In the genomic region with DNA sequence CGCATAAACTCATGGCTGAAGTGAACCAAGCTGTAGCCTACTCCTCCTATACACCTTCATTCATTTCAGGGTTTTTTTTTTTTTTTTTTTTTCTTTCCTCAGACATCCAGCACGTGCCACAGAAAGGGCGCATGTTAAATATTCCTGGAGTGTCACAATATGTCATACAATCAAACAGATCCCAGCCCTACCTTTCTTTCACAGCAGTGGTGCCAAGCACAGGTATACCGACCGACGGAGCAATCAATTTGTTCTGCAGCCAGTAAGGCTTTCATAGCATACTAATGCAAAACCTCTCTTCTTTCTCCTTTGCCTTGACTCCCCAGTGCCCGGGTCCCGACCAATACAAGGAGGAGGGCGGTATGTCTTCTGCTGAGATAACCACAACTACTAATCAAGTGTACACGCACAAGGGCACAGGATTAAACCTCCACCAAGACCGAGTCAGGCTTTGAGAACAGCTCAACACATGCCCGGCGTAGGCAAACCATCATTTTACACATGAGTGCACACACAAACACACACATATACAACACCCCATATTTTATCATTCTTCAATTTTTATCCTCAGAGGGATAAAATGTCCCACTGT, we compare ENCODE assay signal across 17 mouse cellular contexts. TPM values are rescaled to one million over a fixed set of nuclear protein-coding genes. Genes with fewer than 3 reads are reported as not detected.
DNase-seq lines count a peak whose midpoint lies in the region; ATAC-seq and TF ChIP-seq lines count a peak whose summit lies in the region.
"Had no signal": no experiment of that assay in that cellular context is flagged by ENCODE, and none has a peak within 500 bp of the region (broad histone marks: within the 10 kb centered on the region; RNA-seq: fewer than 3 reads in every experiment).

No protein-coding gene starts in this region.

- H3K27ac ChIP-seq in forebrain, embryonic 13.5 days, result 0 out of 2 replicates have a peak overlapping the region, but pooled peaks have one; percentile 10
- no peak overlapping the region for H3K27ac ChIP-seq in forebrain, embryonic 11.5 days (ENCODE audit: low read depth, low read length)
- H3K27ac ChIP-seq in ES-E14 (ENCODE audit: insufficient read depth, low read depth, low read length, poor library complexity, severe bottlenecking), result 0 out of 2 replicates have a peak overlapping the region, but pooled peaks have one; percentile 40
- H3K27ac ChIP-seq in forebrain, postnatal 0 days (ENCODE audit: low read depth, low read length), result no peak overlapping the region
- H3K27ac ChIP-seq in liver, embryonic 16.5 days (ENCODE audit: low read length), result peak overlapping the region; percentile 77
- H3K27ac ChIP-seq: embryonic facial prominence, embryonic 15.5 days; neural tube, embryonic 12.5 days had no signal

- H3K4me1 ChIP-seq in forebrain, embryonic 13.5 days, result peaks cover 49% of the 10 kb centered on the region
- peaks cover 18% of the 10 kb centered on the region for H3K4me1 ChIP-seq in forebrain, embryonic 11.5 days (replicated peaks; ENCODE audit: control insufficient read depth, insufficient read depth, low read length)
- peaks cover 7 to 18% of the 10 kb centered on the region in 2 experiments for H3K4me1 ChIP-seq in ES-E14 (ENCODE audit: control insufficient read depth in 2 of 2, insufficient read depth in 2 of 2, low read length in 2 of 2, poor library complexity in 1 of 2)
- peaks cover 26% of the 10 kb centered on the region; the same call in 1 of the 2 replicates for H3K4me1 ChIP-seq in forebrain, postnatal 0 days (ENCODE audit: insufficient read depth)
- H3K4me1 ChIP-seq in liver, embryonic 16.5 days (ENCODE audit: control insufficient read depth, low read depth, low read length), result peaks cover 72% of the 10 kb centered on the region

- no peaks in the 10 kb centered on the region for H3K9me3 ChIP-seq in forebrain, embryonic 13.5 days (replicated peaks)
- H3K9me3 ChIP-seq in forebrain, embryonic 11.5 days (ENCODE audit: control insufficient read depth, low read length), result no peaks in the 10 kb centered on the region
- H3K9me3 ChIP-seq in ES-E14 (ENCODE audit: control insufficient read depth, insufficient read depth, low read depth, low read length), result no peaks in the 10 kb centered on the region
- no peaks in the 10 kb centered on the region for H3K9me3 ChIP-seq in forebrain, postnatal 0 days (ENCODE audit: low read length)
- H3K9me3 ChIP-seq in liver, embryonic 16.5 days (replicated peaks; ENCODE audit: control insufficient read depth, low read length), result no peaks in the 10 kb centered on the region
- H3K9me3 ChIP-seq: embryonic facial prominence, embryonic 15.5 days; neural tube, embryonic 12.5 days had no signal

- no peaks in the 10 kb centered on the region for H3K36me3 ChIP-seq in forebrain, embryonic 13.5 days (ENCODE audit: poor library complexity, severe bottlenecking)
- H3K36me3 ChIP-seq in forebrain, embryonic 11.5 days (ENCODE audit: control insufficient read depth, insufficient read depth, low read length), result no peaks in the 10 kb centered on the region
- H3K36me3 ChIP-seq in ES-E14 (ENCODE audit: control insufficient read depth, insufficient read depth, low read length, poor library complexity, severe bottlenecking), result no peaks in the 10 kb centered on the region; the same call in 1 of the 2 replicates
- H3K36me3 ChIP-seq in forebrain, postnatal 0 days (ENCODE audit: insufficient read depth), result no peaks in the 10 kb centered on the region
- no peaks in the 10 kb centered on the region for H3K36me3 ChIP-seq in liver, embryonic 16.5 days (ENCODE audit: control insufficient read depth, insufficient read depth)
- H3K36me3 ChIP-seq: embryonic facial prominence, embryonic 15.5 days; neural tube, embryonic 12.5 days had no signal

- TF ChIP-seq CTCF in forebrain, postnatal 0 days (IDR thresholded peaks at IDR 0.05; ENCODE audit: low read depth), result no peak

- DNase-seq in forebrain, embryonic 11.5 days (ENCODE audit: low spot score), result no peak
- DNase-seq in ES-E14 (ENCODE audit: low read depth, low spot score), result no peak
- no peak for DNase-seq in forebrain, postnatal 0 days
- DNase-seq in layer of hippocampus, adult 18-20 months (ENCODE audit: low spot score in 2 of 2), result no peak
- DNase-seq in kidney, adult 18-20 months, result no peak
- DNase-seq in kidney, postnatal 36 days, result no peak
- DNase-seq: adrenal gland, postnatal 14 days; cerebellum, postnatal 36 days; gastrocnemius, postnatal 14 days; kidney, postnatal 25 days; lung, adult 2 months; right cerebral cortex, postnatal 25 days; thymus, postnatal 14 days had no signal

- H3K4me2 ChIP-seq in forebrain, embryonic 13.5 days, result peak overlapping the region; percentile 33
- no peak overlapping the region for H3K4me2 ChIP-seq in forebrain, embryonic 11.5 days (ENCODE audit: low read depth, low read length, severe bottlenecking)
- peak overlapping the region; percentile 28 for H3K4me2 ChIP-seq in forebrain, postnatal 0 days (ENCODE audit: low read depth)
- peak overlapping the region; percentile 2 for H3K4me2 ChIP-seq in liver, embryonic 16.5 days (ENCODE audit: low read depth, low read length)
- H3K4me2 ChIP-seq: embryonic facial prominence, embryonic 15.5 days; neural tube, embryonic 12.5 days had no signal

- no peak overlapping the region for H3K4me3 ChIP-seq in forebrain, embryonic 13.5 days
- H3K4me3 ChIP-seq in forebrain, embryonic 11.5 days (ENCODE audit: low read depth, low read length), result no peak overlapping the region
- no peak overlapping the region for H3K4me3 ChIP-seq in ES-E14 (ENCODE audit: insufficient read depth in 1 of 2, low read depth in 1 of 2, low read length in 2 of 2, poor library complexity in 1 of 2, severe bottlenecking in 1 of 2)
- H3K4me3 ChIP-seq in forebrain, postnatal 0 days (ENCODE audit: low read depth, low read length), result no peak overlapping the region
- peak overlapping the region; percentile 19; the same call in 1 of the 2 replicates for H3K4me3 ChIP-seq in liver, embryonic 16.5 days (ENCODE audit: low read depth, low read length)
- H3K4me3 ChIP-seq: embryonic facial prominence, embryonic 15.5 days; neural tube, embryonic 12.5 days had no signal

- ATAC-seq in forebrain, embryonic 13.5 days, result peak; percentile 17; the same call in 1 of the 2 replicates
- no peak for ATAC-seq in forebrain, embryonic 11.5 days (replicated peaks; ENCODE audit: low FRiP score)
- peak; percentile 19 for ATAC-seq in forebrain, postnatal 0 days
- peak; percentile 53 for ATAC-seq in liver, embryonic 16.5 days (ENCODE audit: low read depth)

- H3K9ac ChIP-seq in forebrain, embryonic 13.5 days, result no peak overlapping the region
- no peak overlapping the region for H3K9ac ChIP-seq in forebrain, embryonic 11.5 days (ENCODE audit: low read length)
- no peak overlapping the region for H3K9ac ChIP-seq in ES-E14 (ENCODE audit: insufficient read depth, low read depth, low read length, poor library complexity, severe bottlenecking)
- H3K9ac ChIP-seq in forebrain, postnatal 0 days, result no peak overlapping the region
- H3K9ac ChIP-seq in liver, embryonic 16.5 days (ENCODE audit: low read depth, low read length), result peak overlapping the region; percentile 35; the same call in 1 of the 2 replicates
- H3K9ac ChIP-seq: embryonic facial prominence, embryonic 15.5 days; neural tube, embryonic 12.5 days had no signal

- H3K27me3 ChIP-seq in forebrain, embryonic 13.5 days, result peaks cover 19% of the 10 kb centered on the region
- H3K27me3 ChIP-seq in forebrain, embryonic 11.5 days (ENCODE audit: control insufficient read depth, insufficient read depth, low read length), result peaks cover 4% of the 10 kb centered on the region; the same call in 1 of the 2 replicates
- no peaks in the 10 kb centered on the region for H3K27me3 ChIP-seq in forebrain, postnatal 0 days (ENCODE audit: insufficient read depth, low read length)
- H3K27me3 ChIP-seq in liver, embryonic 16.5 days (ENCODE audit: control insufficient read depth, insufficient read depth, low read depth, low read length), result no peaks in the 10 kb centered on the region
- H3K27me3 ChIP-seq: embryonic facial prominence, embryonic 15.5 days; neural tube, embryonic 12.5 days had no signal

- WGBS in forebrain, embryonic 13.5 days, result 26% methylated on average over 13 of the region's 13 CpGs
- WGBS in forebrain, embryonic 11.5 days, result 53% methylated on average over 13 of the region's 13 CpGs
- WGBS in forebrain, postnatal 0 days, result 32% methylated on average over 13 of the region's 13 CpGs
- 52% methylated on average over 13 of the region's 13 CpGs for WGBS in liver, embryonic 16.5 days (ENCODE audit: insufficient replicate concordance)

- in situ Hi-C loops in ES-E14 (cut with MboI; ENCODE audit: low sequenced_read_pairs in 2 of 2, unreplicated experiment in 2 of 2), result no loop called here

TF ChIP-seq in ES-E14, 5 proteins besides CTCF, POLR2A, EP300 and RAD21:
- no peak for TF ChIP-seq CHD2 (IDR thresholded peaks at IDR 0.05; ENCODE audit: low read depth, low read length)
- TF ChIP-seq ZNF384 (IDR thresholded peaks at IDR 0.05; ENCODE audit: low read depth, low read length), result peak; percentile 46; the same call in 1 of the 2 replicates
- no peak for TF ChIP-seq HCFC1 (IDR thresholded peaks at IDR 0.05; ENCODE audit: borderline replicate concordance, insufficient read depth, low read length)
- no peak for TF ChIP-seq MAFK (IDR thresholded peaks at IDR 0.05; ENCODE audit: insufficient read depth, low read depth, low read length)
- no peak for TF ChIP-seq ZC3H11A (IDR thresholded peaks at IDR 0.05; ENCODE audit: borderline replicate concordance, low read depth, low read length)

RNA-seq across cellular contexts. Expression of a gene that starts 55.2 kb away (rescaled TPM):
- 23.3 and 25.3 TPM in 2 replicates for polyA plus RNA-seq in forebrain, embryonic 13.5 days (2015; fragmentation: Nextera tagmentation; extraction: Ambion mirVana)
- polyA plus RNA-seq in forebrain, embryonic 11.5 days (2014; fragmentation: Nextera tagmentation; extraction: Ambion mirVana), result 29.4 and 30.6 TPM in 2 replicates
- 8.4 and 11.8 TPM in 2 replicates for total RNA-seq in ES-E14 (2012; rRNA removed)
- total RNA-seq in forebrain, postnatal 0 days (2014; rRNA removed), result 31.0 and 40.9 TPM in 2 replicates
- 30.0 and 34.8 TPM in 2 replicates for polyA plus RNA-seq in forebrain, postnatal 0 days (2015; fragmentation: Nextera tagmentation; extraction: Ambion mirVana)
- polyA plus RNA-seq in liver, embryonic 16.5 days (2015; fragmentation: Nextera tagmentation; extraction: Ambion mirVana), result 17.4 TPM in 2 replicates
- total RNA-seq in layer of hippocampus, adult 18-20 months (2021), result 10 to 100 TPM; 58.0 to 58.7 TPM

Comparison
In these comparisons a context has a peak if more than half of its experiments do, and no peak if none do; other contexts are left out.
1. H3K27ac ChIP-seq: peak in forebrain, embryonic 13.5 days (single experiment), ES-E14 (single experiment) and liver, embryonic 16.5 days (single experiment); none in forebrain, embryonic 11.5 days (single experiment) and forebrain, postnatal 0 days (single experiment).